Mouse (Mus musculus): Measurements from ENCODE around the gene Gm28891.
"Not testable (repeated sequence)": the region's sequence is repeated elsewhere in the genome, so short reads cannot be mapped to it uniquely, and the experiment has no call there.

The Gm28891 gene

GRCm38 (mm10) chrY:60240902-60241301, at the start of gene Gm28891:
Gene Gm28891, plus strand, starts transcription at chrY:60241202.
- not testable (repeated sequence) for DNase-seq (ENCODE audit: low spot score)

Data from embryo, embryonic 10.5 days (tissue).